Mouse (Mus musculus) lung, adult 2 months (tissue): Measurements from ENCODE around the gene Ndst2. TPM values are rescaled to one million over a fixed set of nuclear protein-coding genes. Genes with fewer than 3 reads are reported as not detected.

Experiments
- DNase-seq: peaks from one replicate; pipeline ENCODE4 v3.0.0; 2022
- H3K4me1 ChIP-seq: fragments of 200-500 bp; 2 replicates; pipeline ENCODE4 v1.6.1; 2011; ENCODE audit warnings: low read length; ENCODE audit not compliant: control insufficient read depth, insufficient read depth
- H3K4me3 ChIP-seq: fragments of 200-500 bp; replicated peaks from 2 replicates; pipeline ENCODE3; 2011; ENCODE audit warnings: low read depth, mild to moderate bottlenecking, control low read depth, low read length; ENCODE audit errors: extremely low read depth
- CTCF ChIP-seq: fragments of 200-500 bp; IDR thresholded peaks from 2 replicates; pipeline ENCODE4 v1.5.1; 2011; ENCODE audit warnings: mild to moderate bottlenecking, low read length, control low read depth; ENCODE audit not compliant: insufficient read depth
- POLR2A ChIP-seq: fragments of 200-500 bp; IDR thresholded peaks from 2 replicates; pipeline ENCODE4 v1.6.1; 2011; ENCODE audit warnings: low read depth, mild to moderate bottlenecking, control low read depth, low read length, borderline replicate concordance; ENCODE audit errors: extremely low read depth
- WGBS: fragments of 180-500 bp; shearing (Covaris S2); methylation state at CpG from one replicate; pipeline ENCODE4 v1.1.7; 2018; 5-methylcytosine and 5-hydroxymethylcytosine counted together
- polyA plus RNA-seq: library from polyadenylated mRNA; depleted of rRNA; stranded (reverse); fragments of >200 nt; gene quantifications from 2 replicates; pipeline ENCODE4 v1.2.3, GENCODE M21; 2012

Gene Ndst2
- polyA plus RNA-seq, 1 experiment, result 44.0 TPM

- WGBS, result 67% methylated on average over 3 of the region's 3 CpGs
- no peak for DNase-seq
Measured at GRCm38 (mm10) chr14:20746935-20747334, 12.6 kb upstream of the Ndst2 start.

DNA sequence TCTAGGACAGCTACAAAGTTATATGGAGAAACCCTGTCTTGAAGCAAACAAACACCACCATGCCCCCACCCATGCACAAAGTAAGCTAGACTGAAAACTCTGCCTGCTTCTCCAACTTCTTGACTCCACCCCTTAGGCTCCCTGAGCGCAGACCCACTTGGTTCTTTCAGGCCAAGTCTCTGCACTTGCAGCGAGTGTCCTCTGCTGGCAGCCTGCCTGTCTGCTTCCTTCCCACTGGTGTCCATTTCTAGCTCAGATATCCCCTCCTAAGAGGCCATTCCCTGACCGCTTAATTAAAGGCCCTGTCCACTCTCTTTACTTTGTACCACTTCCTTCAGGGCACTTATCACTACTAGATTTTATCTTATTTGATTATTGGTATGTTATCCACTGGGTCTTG is 9.3 kb upstream of the Ndst2 start:
- Histone ChIP-seq H3K4me3 (no peak overlapping the region), H3K4me1 (no peaks in the 10 kb centered on the region)
- WGBS, result 41% methylated on average over 3 of the region's 3 CpGs
- TF ChIP-seq CTCF (no peak; the same call in 1 of the 2 replicates), POLR2A (no peak)
- DNase-seq, result no peak

More at GRCm38 (mm10) chr14:20746935-20747334, 12.6 kb upstream of the Ndst2 start:
- TF ChIP-seq CTCF (no peak), POLR2A (no peak)
- H3K4me1 ChIP-seq, result no peaks in the 10 kb centered on the region
- no peak overlapping the region for H3K4me3 ChIP-seq

- TF ChIP-seq POLR2A, result no peak
- TF ChIP-seq CTCF, result no peak
- WGBS, result 72% methylated on average over 9 of the region's 9 CpGs
Measured at GRCm38 (mm10) chr14:20741301-20741700, 6.9 kb upstream of the Ndst2 start.

DNA sequence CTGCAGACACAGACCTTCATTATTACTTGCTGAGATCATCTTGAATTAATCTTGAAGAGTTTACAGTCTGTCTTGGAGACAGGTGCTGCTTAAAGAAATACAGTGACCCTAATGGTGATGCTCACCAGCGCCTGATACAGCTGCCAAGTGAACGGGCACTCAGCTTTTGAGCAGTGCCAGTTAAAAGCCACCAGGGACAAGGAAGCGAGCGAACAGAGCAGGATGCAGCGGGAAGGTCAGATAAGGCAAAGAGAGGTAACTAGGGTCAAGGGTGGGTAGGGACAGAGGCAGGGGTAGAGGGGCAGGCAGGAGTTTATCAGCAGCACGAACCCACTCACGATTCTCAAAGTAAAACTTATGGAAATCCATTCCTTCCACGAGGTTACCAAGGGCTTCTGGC is 4.1 kb upstream of the Ndst2 start:
- TF ChIP-seq CTCF (no peak), POLR2A (no peak)
- DNase-seq, result no peak
- Histone ChIP-seq H3K4me3 (no peak overlapping the region), H3K4me1 (peaks cover 2% of the 10 kb centered on the region; the same call in 1 of the 2 replicates)
- WGBS, result 82% methylated on average over 8 of the region's 8 CpGs

More at GRCm38 (mm10) chr14:20741301-20741700, 6.9 kb upstream of the Ndst2 start:
- H3K4me1 ChIP-seq, result no peaks in the 10 kb centered on the region
- no peak overlapping the region for H3K4me3 ChIP-seq
- DNase-seq, result peak; percentile 74

DNA sequence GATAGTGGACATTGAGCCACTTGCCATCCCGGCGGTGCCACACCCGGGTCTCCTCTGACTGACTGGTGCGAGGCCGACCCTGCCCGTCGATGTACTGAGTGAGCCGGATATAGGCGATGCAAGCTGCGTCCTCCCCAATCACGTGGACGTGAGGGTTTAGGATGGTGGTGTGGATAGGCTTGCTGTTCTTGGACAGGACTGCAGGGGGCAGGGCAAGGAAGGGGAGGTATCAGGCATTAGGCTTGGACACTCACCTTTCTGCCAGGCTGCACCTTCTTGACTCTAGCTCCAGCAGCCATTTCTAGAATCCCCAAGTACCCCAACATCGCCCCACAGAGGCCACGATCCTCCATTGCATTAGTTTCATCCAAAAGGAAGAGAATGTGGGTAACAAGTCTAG is 2.9 kb upstream of the Ndst2 start:
- WGBS, result 35% methylated on average over 14 of the region's 14 CpGs
- TF ChIP-seq POLR2A, result no peak
- TF ChIP-seq CTCF, result peak; percentile 77
- peaks cover 8% of the 10 kb centered on the region for H3K4me1 ChIP-seq
- DNase-seq, result peak; percentile 70
- no peak overlapping the region for H3K4me3 ChIP-seq

DNA sequence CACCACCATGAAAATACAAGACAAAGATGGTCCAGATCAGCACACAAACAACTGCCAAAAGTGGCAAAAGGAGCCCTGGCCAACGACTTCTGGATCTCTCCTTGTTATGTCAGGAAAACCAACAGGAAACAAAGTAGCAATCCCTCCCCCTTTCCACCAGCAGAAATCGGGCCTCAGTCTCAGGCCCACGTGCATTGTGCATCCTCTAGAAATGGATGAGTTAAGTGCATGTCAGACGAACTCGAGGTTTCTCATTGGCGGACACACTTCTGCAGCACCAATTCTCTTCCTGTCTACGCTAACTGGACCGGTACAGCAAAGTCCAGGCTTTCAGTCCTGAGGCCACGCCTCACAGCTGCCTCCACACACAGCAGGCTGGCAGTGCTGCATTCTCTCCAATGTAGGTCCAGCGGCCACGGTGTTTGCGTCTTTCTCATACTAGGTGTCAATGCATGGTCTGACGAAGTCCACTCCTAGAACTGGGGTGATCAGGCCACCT is 1.6 kb upstream of the Ndst2 start:
- TF ChIP-seq CTCF (no peak), POLR2A (no peak)
- Histone ChIP-seq H3K4me3 (no peak overlapping the region), H3K4me1 (peaks cover 8% of the 10 kb centered on the region)
- WGBS, result 67% methylated on average over 13 of the region's 13 CpGs
- DNase-seq, result no peak

DNA sequence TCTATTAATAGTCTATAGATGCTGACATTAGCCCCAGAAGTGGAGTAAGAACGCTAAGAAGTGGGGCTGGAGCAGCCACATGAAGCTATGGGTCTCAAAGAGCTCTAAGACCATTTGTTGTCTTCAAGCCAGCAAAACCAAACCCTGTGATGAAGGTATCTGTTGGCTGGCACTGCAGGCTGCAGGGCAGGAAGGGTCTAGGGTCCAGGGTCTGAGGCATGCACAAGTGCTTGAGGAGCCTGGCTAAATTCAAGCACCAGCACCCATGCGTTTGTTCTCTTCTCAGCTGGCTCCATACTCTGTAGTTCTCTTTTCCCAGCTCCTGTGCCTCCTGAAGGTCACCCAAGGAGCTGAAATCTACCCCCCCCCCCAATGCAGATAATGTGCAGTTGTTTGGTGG is 690 bp upstream of the Ndst2 start:
- DNase-seq, result no peak
- H3K4me1 ChIP-seq, result peaks cover 8% of the 10 kb centered on the region

GRCm38 (mm10) chr14:20733041-20733951 is 1.1 kb downstream of the Ndst2 start:
- WGBS, result 32% methylated on average over 12 of the region's 12 CpGs
- no peak for DNase-seq
- peak overlapping the region; percentile 93 for H3K4me3 ChIP-seq
- H3K4me1 ChIP-seq, result peaks cover 8% of the 10 kb centered on the region
- no peak for TF ChIP-seq CTCF
- TF ChIP-seq POLR2A, result no peak

More for the DNA sequence above, 690 bp upstream of the Ndst2 start:
- no peak for TF ChIP-seq CTCF
- TF ChIP-seq POLR2A, result no peak
- WGBS, result 45% methylated on average over 2 of the region's 2 CpGs
- no peak overlapping the region for H3K4me3 ChIP-seq

GRCm38 (mm10) chr14:20730853-20731602 is 3.3 kb downstream of the Ndst2 start:
- WGBS, result 81% methylated on average over 9 of the region's 9 CpGs
- Histone ChIP-seq H3K4me3 (no peak overlapping the region), H3K4me1 (peaks cover 8% of the 10 kb centered on the region)
- TF ChIP-seq POLR2A (no peak), CTCF (no peak)
- no peak for DNase-seq

DNA sequence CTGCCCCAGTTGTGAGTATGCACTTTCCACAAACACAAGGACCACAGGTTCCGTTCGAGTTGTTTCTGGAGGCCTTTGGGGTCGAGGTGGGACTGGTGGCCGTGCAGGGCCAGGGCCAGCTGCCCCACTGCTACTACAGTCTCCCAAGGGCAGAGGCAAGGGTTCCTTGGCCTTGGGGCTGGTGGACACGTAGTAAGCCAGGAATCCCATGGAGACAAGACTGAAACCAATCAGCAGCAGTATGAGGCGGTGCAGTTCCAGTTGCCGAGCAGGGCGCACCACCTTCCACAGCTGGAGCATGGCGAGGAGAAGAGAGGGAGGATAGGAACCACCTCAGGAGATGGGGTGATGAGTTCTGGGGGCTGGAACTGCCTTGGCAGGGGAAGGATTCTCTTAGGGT is 4.5 kb downstream of the Ndst2 start:
- Histone ChIP-seq H3K4me1 (peaks cover 8% of the 10 kb centered on the region), H3K4me3 (no peak overlapping the region)
- no peak for DNase-seq
- no peak for TF ChIP-seq POLR2A
- no peak for TF ChIP-seq CTCF
- 90% methylated on average over 9 of the region's 9 CpGs for WGBS
